Mouse (Mus musculus) CH12.LX (cell line): ENCODE data around the gene Pptc7.

Experiments
- CTCF ChIP-seq, 2 experiments: IDR thresholded peaks in 1 of 2; conservative IDR thresholded peaks in 1 of 2; 2 replicates each; pipeline ENCODE4 v1.5.1; 2011 to 2012; ENCODE audit warnings: low read depth in 2 of 2, low read length in 2 of 2, improper control_type of control experiment in 1 of 2, inconsistent platforms in 1 of 2, mild to moderate bottlenecking in 1 of 2, moderate library complexity in 1 of 2
- GABPA ChIP-seq: IDR thresholded peaks from 2 replicates; pipeline ENCODE4 v1.6.1; 2012; ENCODE audit warnings: low read depth, low read length, improper control_type of control experiment, inconsistent platforms; ENCODE audit not compliant: insufficient replicate concordance
- MAFK ChIP-seq: IDR thresholded peaks from 2 replicates; pipeline ENCODE4 v1.6.1; 2011; ENCODE audit warnings: low read length, improper control_type of control experiment; ENCODE audit not compliant: insufficient replicate concordance
- MAZ ChIP-seq: IDR thresholded peaks from 2 replicates; pipeline ENCODE4 v1.6.1; 2012; ENCODE audit warnings: low read depth, mild to moderate bottlenecking, inconsistent platforms, low read length, improper control_type of control experiment, moderate library complexity
- POLR2A ChIP-seq: IDR thresholded peaks from 2 replicates; pipeline ENCODE4 v1.6.1; 2011; ENCODE audit warnings: low read depth, mild to moderate bottlenecking, improper control_type of control experiment, low read length
- POLR2AphosphoS2 ChIP-seq: IDR thresholded peaks from 2 replicates; pipeline ENCODE4 v1.6.1; 2011; ENCODE audit warnings: low read depth, low read length, improper control_type of control experiment

DNA sequence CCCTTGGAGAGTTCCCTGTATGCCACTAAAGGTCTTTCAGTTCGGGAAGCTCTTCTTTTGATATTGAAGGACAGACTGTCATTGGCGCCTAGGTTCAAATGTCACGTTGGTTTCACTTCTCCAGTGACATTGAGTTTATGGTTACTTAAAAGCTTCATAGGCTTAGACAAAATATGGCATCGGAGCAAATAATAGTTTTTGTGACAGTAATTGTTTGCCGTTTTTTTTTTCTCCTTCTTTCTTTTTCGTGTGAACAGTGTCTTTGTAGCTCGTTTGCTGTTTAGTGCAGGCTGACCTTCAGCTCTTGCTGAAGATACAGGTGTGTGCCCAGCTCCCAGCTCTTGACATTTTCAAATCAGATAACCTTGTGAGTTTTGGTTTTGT is 1.6 kb downstream of the Pptc7 start:
- TF ChIP-seq CTCF (conservative IDR thresholded peaks at IDR 0.05 in 1 of 2, IDR thresholded peaks at IDR 0.05 in 1 of 2; ENCODE audit: low read depth in 2 of 2, low read length in 2 of 2): no peak
- TF ChIP-seq POLR2AphosphoS2: no peak
- TF ChIP-seq MAZ: no peak
- TF ChIP-seq GABPA: no peak
- TF ChIP-seq POLR2A: no peak
- no peak for TF ChIP-seq MAFK
